Mouse (Mus musculus) spleen, adult 2 months (tissue): ENCODE results near the gene C3ar1. TPM values are rescaled to one million over a fixed set of nuclear protein-coding genes. Genes with fewer than 3 reads are reported as not detected.

Experiments
- DNase-seq, 2 experiments: peaks; one replicate each; pipeline versions ENCODE4 v3.0.0 to v3.0.0-alpha.2; 2012 to 2021; ENCODE audit warnings: low spot score in 2 of 2, low read depth in 1 of 2
- H3K27ac ChIP-seq: fragments of 200-500 bp; 2 replicates; pipeline ENCODE4 v1.5.1; 2012; ENCODE audit warnings: low read length, inconsistent platforms; ENCODE audit not compliant: insufficient read depth
- H3K27me3 ChIP-seq: fragments of 200-500 bp; 2 replicates; pipeline ENCODE4 v1.6.1; 2012; ENCODE audit warnings: mild to moderate bottlenecking, moderate library complexity, low read length, inconsistent platforms; ENCODE audit not compliant: control insufficient read depth, insufficient read depth
- H3K36me3 ChIP-seq: fragments of 200-500 bp; 2 replicates; pipeline ENCODE4 v1.6.1; 2012; ENCODE audit warnings: mild to moderate bottlenecking, low read length, inconsistent platforms; ENCODE audit not compliant: control insufficient read depth, insufficient read depth
- H3K4me1 ChIP-seq: fragments of 200-500 bp; 2 replicates; pipeline ENCODE4 v1.6.1; 2011; ENCODE audit warnings: inconsistent platforms; ENCODE audit not compliant: control insufficient read depth, insufficient read depth, insufficient read length
- H3K4me3 ChIP-seq: fragments of 200-500 bp; 2 replicates; pipeline ENCODE4 v1.5.1; 2011; ENCODE audit warnings: mild to moderate bottlenecking, inconsistent platforms; ENCODE audit not compliant: insufficient read depth, insufficient read length; ENCODE audit errors: extremely low read depth
- CTCF ChIP-seq: fragments of 200-500 bp; IDR thresholded peaks from 2 replicates; pipeline ENCODE4 v1.5.1; 2011; ENCODE audit warnings: mild to moderate bottlenecking, inconsistent platforms; ENCODE audit not compliant: insufficient read depth, insufficient read length, insufficient replicate concordance; ENCODE audit errors: extremely low read depth
- POLR2A ChIP-seq: fragments of 200-500 bp; IDR thresholded peaks from 2 replicates; pipeline ENCODE4 v1.6.1; 2011; ENCODE audit warnings: low read depth, low read length, inconsistent platforms
- WGBS: fragments of 180-500 bp; shearing (Covaris S2); methylation state at CpG from one replicate; pipeline ENCODE4 v1.1.7; 2018; 5-methylcytosine and 5-hydroxymethylcytosine counted together
- polyA plus RNA-seq: library from polyadenylated mRNA; depleted of rRNA; stranded (reverse); fragments of >200 nt; gene quantifications from 2 replicates; pipeline ENCODE4 v1.2.3, GENCODE M21; 2012

Gene C3ar1
- polyA plus RNA-seq, 1 experiment = 0.33 TPM

- no peaks in the 10 kb centered on the region for H3K36me3 ChIP-seq
- TF ChIP-seq CTCF = no peak
- TF ChIP-seq POLR2A = no peak
- no peaks in the 10 kb centered on the region for H3K4me1 ChIP-seq
- 79% methylated on average over 6 of the region's 6 CpGs for WGBS
- H3K27me3 ChIP-seq = no peaks in the 10 kb centered on the region
- DNase-seq = no peak
- H3K27ac ChIP-seq = no peak overlapping the region
- H3K4me3 ChIP-seq = no peak overlapping the region
These were observed 6.5 kb upstream of the C3ar1 start for GRCm38 (mm10) chr6:122862434-122862833.

- 84% methylated on average over 12 of the region's 12 CpGs for WGBS
- DNase-seq = no peak
- no peaks in the 10 kb centered on the region for H3K36me3 ChIP-seq
- H3K27ac ChIP-seq = no peak overlapping the region
- no peak overlapping the region for H3K4me3 ChIP-seq
- TF ChIP-seq POLR2A = no peak
- TF ChIP-seq CTCF = no peak
- H3K4me1 ChIP-seq = no peaks in the 10 kb centered on the region
- no peaks in the 10 kb centered on the region for H3K27me3 ChIP-seq
These were observed 1.4 kb downstream of the C3ar1 start for GRCm38 (mm10) chr6:122854552-122854951.

GRCm38 (mm10) chr6:122852696-122853095, 3.3 kb downstream of the C3ar1 start:
- no peak overlapping the region for H3K4me3 ChIP-seq

GRCm38 (mm10) chr6:122843759-122844158, 12.2 kb downstream of the C3ar1 start:
- TF ChIP-seq POLR2A = no peak
- TF ChIP-seq CTCF = no peak
- no peak overlapping the region for H3K27ac ChIP-seq
- no peak for DNase-seq
- H3K4me1 ChIP-seq = no peaks in the 10 kb centered on the region
- H3K27me3 ChIP-seq = no peaks in the 10 kb centered on the region
- 96% methylated on average over 6 of the region's 6 CpGs for WGBS
- no peak overlapping the region for H3K4me3 ChIP-seq
- peaks cover 31% of the 10 kb centered on the region for H3K36me3 ChIP-seq

More at GRCm38 (mm10) chr6:122852696-122853095, 3.3 kb downstream of the C3ar1 start:
- 39% methylated on average over 2 of the region's 2 CpGs for WGBS
- TF ChIP-seq POLR2A = no peak
- no peak for TF ChIP-seq CTCF
- Histone ChIP-seq H3K27ac (no peak overlapping the region), H3K36me3 (no peaks in the 10 kb centered on the region), H3K4me1 (no peaks in the 10 kb centered on the region), H3K27me3 (no peaks in the 10 kb centered on the region)
- DNase-seq = no peak

GRCm38 (mm10) chr6:122837539-122837938, 18.4 kb downstream of the C3ar1 start:
- peaks cover 55% of the 10 kb centered on the region for H3K36me3 ChIP-seq

GRCm38 (mm10) chr6:122836974-122837373, 19.0 kb downstream of the C3ar1 start:
- H3K4me3 ChIP-seq = no peak overlapping the region
- no peak overlapping the region for H3K27ac ChIP-seq
- no peak for TF ChIP-seq CTCF
- TF ChIP-seq POLR2A = no peak
- no peaks in the 10 kb centered on the region for H3K27me3 ChIP-seq
- WGBS = 95% methylated on average over 3 of the region's 3 CpGs
- H3K36me3 ChIP-seq = peaks cover 59% of the 10 kb centered on the region
- H3K4me1 ChIP-seq = no peaks in the 10 kb centered on the region
- DNase-seq = no peak

More at GRCm38 (mm10) chr6:122837539-122837938, 18.4 kb downstream of the C3ar1 start:
- Histone ChIP-seq H3K4me1 (no peaks in the 10 kb centered on the region), H3K27ac (no peak overlapping the region), H3K4me3 (no peak overlapping the region), H3K27me3 (no peaks in the 10 kb centered on the region)
- TF ChIP-seq POLR2A = no peak
- TF ChIP-seq CTCF = no peak
- DNase-seq = no peak
- WGBS = 66% methylated on average over 5 of the region's 5 CpGs

- Histone ChIP-seq H3K27me3 (no peaks in the 10 kb centered on the region), H3K4me1 (no peaks in the 10 kb centered on the region), H3K4me3 (no peak overlapping the region), H3K36me3 (peaks cover 51% of the 10 kb centered on the region), H3K27ac (no peak overlapping the region)
- TF ChIP-seq POLR2A = no peak
- TF ChIP-seq CTCF = peak; percentile 54; the same call in 1 of the 2 replicates
- WGBS = 79% methylated on average over 4 of the region's 4 CpGs
- peak; percentile 51 to 58 for DNase-seq
These were observed 21.6 kb downstream of the C3ar1 start for GRCm38 (mm10) chr6:122834365-122834764.

GRCm38 (mm10) chr6:122832880-122833279, 23.1 kb downstream of the C3ar1 start:
- no peak overlapping the region for H3K27ac ChIP-seq
- DNase-seq = no peak
- H3K4me1 ChIP-seq = no peaks in the 10 kb centered on the region
- TF ChIP-seq CTCF (no peak), POLR2A (no peak)
- no peaks in the 10 kb centered on the region for H3K27me3 ChIP-seq
- no peak overlapping the region for H3K4me3 ChIP-seq
- WGBS = 85% methylated on average over 7 of the region's 7 CpGs
- peaks cover 44% of the 10 kb centered on the region for H3K36me3 ChIP-seq
